Mouse (Mus musculus): ENCODE results near the gene Sh3bp5l.
"Not testable (repeated sequence)": the region's sequence is repeated elsewhere in the genome, so short reads cannot be mapped to it uniquely, and the experiment has no call there.

The Sh3bp5l gene

GRCm38 (mm10) chr11:58330276-58331148 is at the start of gene Sh3bp5l, which contains the start of gene Zfp672:
TSS of gene Sh3bp5l (plus strand) at chr11:58330724.
TSS of gene Zfp672 (minus strand) at chr11:58330339.
- peak; percentile 93 for DNase-seq (ENCODE audit: extremely low spot score, low spot score)

GRCm38 (mm10) chr11:58281970-58282496 is 48.5 kb upstream of the Sh3bp5l start:
- no peak for DNase-seq (ENCODE audit: extremely low spot score, low spot score)

- DNase-seq (ENCODE audit: extremely low spot score, low spot score): no peak
These were observed 48.0 kb upstream of the Sh3bp5l start for GRCm38 (mm10) chr11:58282518-58282917.

- DNase-seq (ENCODE audit: extremely low spot score, low spot score): no peak
These were observed 40.4 kb upstream of the Sh3bp5l start for GRCm38 (mm10) chr11:58289992-58290682.

GRCm38 (mm10) chr11:58290812-58291211 is 39.7 kb upstream of the Sh3bp5l start:
- no peak for DNase-seq (ENCODE audit: extremely low spot score, low spot score)

- DNase-seq (ENCODE audit: extremely low spot score, low spot score): no peak
These were observed 37.7 kb upstream of the Sh3bp5l start for GRCm38 (mm10) chr11:58292791-58293190.

GRCm38 (mm10) chr11:58297396-58297795 is 33.1 kb upstream of the Sh3bp5l start:
- no peak for DNase-seq (ENCODE audit: extremely low spot score, low spot score)

GRCm38 (mm10) chr11:58301057-58301456 is 29.5 kb upstream of the Sh3bp5l start:
- peak; percentile 79 for DNase-seq (ENCODE audit: extremely low spot score, low spot score)

- peak; percentile 100 for DNase-seq (ENCODE audit: extremely low spot score, low spot score)
These were observed 28.4 kb upstream of the Sh3bp5l start for GRCm38 (mm10) chr11:58301837-58302754.

- no peak for DNase-seq (ENCODE audit: extremely low spot score, low spot score)
These were observed 27.6 kb upstream of the Sh3bp5l start for GRCm38 (mm10) chr11:58302774-58303445.

GRCm38 (mm10) chr11:58303594-58303993 is 26.9 kb upstream of the Sh3bp5l start:
- no peak for DNase-seq (ENCODE audit: extremely low spot score, low spot score)

GRCm38 (mm10) chr11:58305299-58305698 is 25.2 kb upstream of the Sh3bp5l start:
- not testable (repeated sequence) for DNase-seq (ENCODE audit: extremely low spot score, low spot score)

- peak; percentile 94 for DNase-seq (ENCODE audit: extremely low spot score, low spot score)
These were observed 23.6 kb upstream of the Sh3bp5l start, which contains the start of gene Zfp692 for GRCm38 (mm10) chr11:58306860-58307308. TSS of gene Zfp692 (plus strand) at chr11:58307069.

- DNase-seq (ENCODE audit: extremely low spot score, low spot score): peak; percentile 77
These were observed 23.0 kb upstream of the Sh3bp5l start for GRCm38 (mm10) chr11:58307411-58308080.

GRCm38 (mm10) chr11:58308661-58309060 is 21.9 kb upstream of the Sh3bp5l start:
- DNase-seq (ENCODE audit: extremely low spot score, low spot score): no peak

GRCm38 (mm10) chr11:58314069-58314468 is 16.5 kb upstream of the Sh3bp5l start:
- no peak for DNase-seq (ENCODE audit: extremely low spot score, low spot score)

- DNase-seq (ENCODE audit: extremely low spot score, low spot score): no peak
These were observed 14.9 kb upstream of the Sh3bp5l start for GRCm38 (mm10) chr11:58315536-58316168.

- no peak for DNase-seq (ENCODE audit: extremely low spot score, low spot score)
These were observed 14.2 kb upstream of the Sh3bp5l start for GRCm38 (mm10) chr11:58316344-58316743.

GRCm38 (mm10) chr11:58316768-58317390 is 13.6 kb upstream of the Sh3bp5l start:
- DNase-seq (ENCODE audit: extremely low spot score, low spot score): no peak
